Mouse (Mus musculus): ENCODE measurements around the gene Ptpn7.
"Not testable (repeated sequence)": the region's sequence is repeated elsewhere in the genome, so short reads cannot be mapped to it uniquely, and the experiment has no call there.

Ptpn7 gene

GRCm38 (mm10) chr1:135132473-135132872 lies at the start of gene Ptpn7:
Gene Ptpn7 (plus strand): TSS chr1:135132700.
- peak; percentile 75 to 80 for DNase-seq (ENCODE audit: low spot score in 2 of 2)

- no peak for DNase-seq (ENCODE audit: low spot score in 2 of 2)
These were observed 49.0 kb upstream of the Ptpn7 start for GRCm38 (mm10) chr1:135083465-135083864.

- DNase-seq (ENCODE audit: low spot score in 2 of 2), result no peak
These were observed 47.1 kb upstream of the Ptpn7 start for GRCm38 (mm10) chr1:135085296-135085871.

- no peak for DNase-seq (ENCODE audit: low spot score in 2 of 2)
These were observed 46.5 kb upstream of the Ptpn7 start for GRCm38 (mm10) chr1:135086015-135086414.

- no peak for DNase-seq (ENCODE audit: low spot score in 2 of 2)
These were observed 45.1 kb upstream of the Ptpn7 start for GRCm38 (mm10) chr1:135087414-135087813.

GRCm38 (mm10) chr1:135089626-135090025 lies 42.9 kb upstream of the Ptpn7 start:
- DNase-seq (ENCODE audit: low spot score in 2 of 2), result no peak

GRCm38 (mm10) chr1:135090914-135091313 lies 41.6 kb upstream of the Ptpn7 start:
- no peak for DNase-seq (ENCODE audit: low spot score in 2 of 2)

- DNase-seq (ENCODE audit: low spot score in 2 of 2), result no peak
These were observed 37.8 kb upstream of the Ptpn7 start for GRCm38 (mm10) chr1:135094723-135095122.

GRCm38 (mm10) chr1:135095189-135095588 lies 37.3 kb upstream of the Ptpn7 start:
- DNase-seq (ENCODE audit: low spot score in 2 of 2), result no peak

GRCm38 (mm10) chr1:135096312-135096711 lies 36.2 kb upstream of the Ptpn7 start:
- DNase-seq (ENCODE audit: low spot score in 2 of 2), result peak; percentile 57 to 61

- DNase-seq (ENCODE audit: low spot score in 2 of 2), result no peak
These were observed 35.1 kb upstream of the Ptpn7 start for GRCm38 (mm10) chr1:135097441-135097840.

GRCm38 (mm10) chr1:135098441-135098840 lies 34.1 kb upstream of the Ptpn7 start:
- peak; percentile 42 to 57 for DNase-seq (ENCODE audit: low spot score in 2 of 2)

GRCm38 (mm10) chr1:135100400-135100799 lies 32.1 kb upstream of the Ptpn7 start:
- DNase-seq (ENCODE audit: low spot score in 2 of 2), result no peak

GRCm38 (mm10) chr1:135105124-135105523 lies 27.4 kb upstream of the Ptpn7 start, which contains the start of gene Lgr6:
Gene Lgr6 (minus strand): TSS chr1:135105276.
- no peak for DNase-seq (ENCODE audit: low spot score in 2 of 2)

- DNase-seq (ENCODE audit: low spot score in 2 of 2), result peak; percentile 60 to 82
These were observed 26.5 kb upstream of the Ptpn7 start for GRCm38 (mm10) chr1:135105951-135106350.

- no peak for DNase-seq (ENCODE audit: low spot score in 2 of 2)
These were observed 23.9 kb upstream of the Ptpn7 start for GRCm38 (mm10) chr1:135108611-135109010.

GRCm38 (mm10) chr1:135110075-135110474 lies 22.4 kb upstream of the Ptpn7 start:
- peak; percentile 67 to 80 for DNase-seq (ENCODE audit: low spot score in 2 of 2)

- not testable (repeated sequence) for DNase-seq (ENCODE audit: low spot score in 2 of 2)
These were observed 21.2 kb upstream of the Ptpn7 start for GRCm38 (mm10) chr1:135111271-135111670.

- no peak for DNase-seq (ENCODE audit: low spot score in 2 of 2)
These were observed 19.8 kb upstream of the Ptpn7 start for GRCm38 (mm10) chr1:135112661-135113060.

GRCm38 (mm10) chr1:135124573-135125363 lies 7.7 kb upstream of the Ptpn7 start:
- DNase-seq (ENCODE audit: low spot score in 2 of 2), result no peak

- DNase-seq (ENCODE audit: low spot score in 2 of 2), result peak; percentile 50 to 60
These were observed 6.5 kb upstream of the Ptpn7 start for GRCm38 (mm10) chr1:135125990-135126389.

- DNase-seq (ENCODE audit: low spot score in 2 of 2), result peak in 1 of 2 experiments; percentile 34
These were observed 6.0 kb upstream of the Ptpn7 start for GRCm38 (mm10) chr1:135126443-135127027.

GRCm38 (mm10) chr1:135128011-135128441 lies 4.5 kb upstream of the Ptpn7 start:
- DNase-seq (ENCODE audit: low spot score in 2 of 2), result peak in 1 of 2 experiments; percentile 36

Data from right cerebral cortex, postnatal 10 days (tissue).